Mouse (Mus musculus): ENCODE results near the gene Rab29.

GRCm38 (mm10) chr1:131822292-131822691, 44.7 kb upstream of the Rab29 start:
- TF ChIP-seq POLR2A (IDR thresholded peaks at IDR 0.05; ENCODE audit: borderline replicate concordance, low read depth, low read length) (no peak), CTCF (IDR thresholded peaks at IDR 0.05; ENCODE audit: low read depth, low read length) (no peak)
